Mouse (Mus musculus) stomach, postnatal 0 days (tissue): ENCODE data around the gene Guca2a.

Experiments used
- CTCF ChIP-seq: IDR thresholded peaks from 2 replicates; pipeline ENCODE4 v1.5.1; 2016; ENCODE audit warnings: antibody characterized with exemption, low read depth, mild to moderate bottlenecking, moderate library complexity
- EP300 ChIP-seq: optimal IDR thresholded peaks from 2 replicates; pipeline ENCODE3; 2016; ENCODE audit warnings: antibody characterized with exemption

DNA sequence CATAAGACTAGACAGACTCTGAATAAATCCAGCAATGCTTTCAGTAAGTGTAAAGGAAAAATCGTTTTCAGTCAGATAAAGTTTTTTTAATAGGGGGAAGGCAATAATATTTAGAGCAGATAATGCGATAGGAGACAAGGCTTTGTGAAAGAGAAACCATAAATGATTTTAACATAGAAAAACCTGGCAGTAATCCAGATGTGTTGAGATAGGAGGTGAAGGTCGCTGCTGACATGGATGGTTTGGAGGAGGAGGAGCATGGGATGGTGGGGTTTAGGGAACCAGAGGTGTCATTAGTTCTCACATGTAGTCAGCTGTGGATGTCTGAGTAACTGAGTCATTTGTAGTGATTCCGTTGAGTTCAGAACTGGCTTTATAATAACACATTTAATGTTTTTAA, 22.8 kb upstream of the Guca2a start:
- TF ChIP-seq CTCF (no peak), EP300 (no peak)
